Mouse (Mus musculus) cerebellum, adult 2 months (tissue): ENCODE measurements around the gene Slc22a8.

Experiments used
- CTCF ChIP-seq: fragments of 200-500 bp; IDR thresholded peaks from 2 replicates; pipeline ENCODE4 v1.5.1; 2011; ENCODE audit warnings: low read depth, mild to moderate bottlenecking, control low read depth, low read length, moderate library complexity, borderline replicate concordance; ENCODE audit not compliant: insufficient read depth
- POLR2A ChIP-seq: fragments of 200-500 bp; IDR thresholded peaks from 2 replicates; pipeline ENCODE4 v1.6.1; 2011; ENCODE audit warnings: low read length, control low read depth, borderline replicate concordance; ENCODE audit not compliant: insufficient read depth

GRCm38 (mm10) chr19:8605241-8605558, 14.1 kb downstream of the Slc22a8 start:
- TF ChIP-seq POLR2A (no peak), CTCF (no peak)
